Mouse (Mus musculus): ENCODE measurements around the gene Mov10. TPM values are rescaled to one million over a fixed set of nuclear protein-coding genes. Genes with fewer than 3 reads are reported as not detected.

The Mov10 gene
- total and polyA plus RNA-seq, 3 experiments = 7.2 to 31.9 (median 18.4) TPM

DNA sequence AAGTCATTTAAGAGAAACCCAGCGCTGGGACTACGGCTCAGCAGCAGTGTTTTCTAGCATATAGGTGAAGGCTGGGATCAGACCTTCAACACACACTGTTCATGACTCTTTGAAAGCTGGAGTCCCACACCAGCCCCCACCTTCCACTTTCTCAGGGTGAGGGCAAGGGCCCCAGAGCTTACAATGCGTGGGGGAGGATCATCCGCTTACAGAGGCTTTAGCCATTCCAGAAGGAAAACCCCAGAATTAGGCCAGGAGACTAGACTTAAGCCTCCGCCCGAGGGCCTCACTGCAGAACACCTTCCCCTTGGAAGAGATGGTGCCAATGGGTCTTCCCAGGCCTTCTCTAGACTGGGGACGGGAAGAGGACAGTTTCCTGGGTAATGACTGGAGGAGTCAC, 45.1 kb downstream of the Mov10 start:
- peaks cover 0 to 9% of the 10 kb centered on the region in 2 experiments; a peak in 3 of 4 replicates for H3K4me1 ChIP-seq (ENCODE audit: control insufficient read depth in 1 of 2, insufficient read depth in 2 of 2)
- in situ Hi-C loops (cut with MboI; ENCODE audit: low pct_ligation_motif_present, low pct_unique_long_range_greater_than_20kb, low sequenced_read_pairs) = loop anchor here (5.0 kb wide), 1 partner anchor 56 kb away; no protein-coding TSS in a partner anchor
- TF ChIP-seq GABPA (IDR thresholded peaks at IDR 0.05; ENCODE audit: insufficient replicate concordance, low read depth, low read length) (no peak), EP300 (IDR thresholded peaks at IDR 0.05; ENCODE audit: low read length) (no peak), ZKSCAN1 (IDR thresholded peaks at IDR 0.05; ENCODE audit: borderline replicate concordance, low read depth, low read length) (no peak), E2F4 (IDR thresholded peaks at IDR 0.05; ENCODE audit: insufficient replicate concordance, low read depth, low read length) (no peak)
- no peak overlapping the region for H3K4me2 ChIP-seq (ENCODE audit: insufficient read depth, low read depth, poor library complexity, severe bottlenecking)
- H3K4me3 ChIP-seq (replicated peaks in 1 of 3; ENCODE audit: low read depth in 2 of 3, low read length in 2 of 3, poor library complexity in 1 of 3) = no peak overlapping the region
- no peak overlapping the region for H3K9ac ChIP-seq (ENCODE audit: insufficient read depth, low read depth)
- DNase-seq (ENCODE audit: extremely low read depth) = no peak
- dilution Hi-C loops (cut with MboI; ENCODE audit: extremely low pct_ligation_motif_present, extremely low pct_unique_long_range_greater_than_20kb, low sequenced_read_pairs) = no loop called here
- no peaks in the 10 kb centered on the region for H3K9me3 ChIP-seq (replicated peaks; ENCODE audit: low read length)
- no peak overlapping the region for H3K27ac ChIP-seq (ENCODE audit: insufficient read depth, low read depth)
- H3K79me2 ChIP-seq (replicated peaks; ENCODE audit: control insufficient read depth, extremely low read depth, insufficient read depth, poor library complexity, severe bottlenecking) = no peaks in the 10 kb centered on the region
- peaks cover 3% of the 10 kb centered on the region for H3K27me3 ChIP-seq (replicated peaks)
- H3K36me3 ChIP-seq (replicated peaks in 1 of 2; ENCODE audit: control insufficient read depth in 1 of 2, insufficient read depth in 1 of 2, low read length in 1 of 2) = no peaks in the 10 kb centered on the region

DNA sequence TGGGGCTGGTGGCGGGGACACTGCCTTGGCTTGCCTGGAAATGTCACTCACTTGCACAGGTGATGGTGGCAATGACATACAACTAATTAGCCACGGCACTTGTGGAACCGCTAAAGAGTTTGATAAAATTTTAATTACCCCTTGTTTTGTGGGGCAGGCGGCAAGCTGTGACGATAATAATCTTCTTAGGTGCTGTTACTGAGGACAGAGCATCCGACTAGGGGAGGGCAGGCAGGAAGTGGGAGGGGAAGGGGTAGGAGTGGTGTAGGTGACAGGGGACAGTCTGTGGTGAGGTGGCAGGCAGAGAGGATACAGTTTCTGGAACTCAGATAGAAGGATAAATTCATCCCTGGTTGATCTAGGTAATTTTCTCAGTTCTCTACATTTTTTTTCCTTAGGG, 46.9 kb downstream of the Mov10 start:
- Histone ChIP-seq H3K79me2 (replicated peaks; ENCODE audit: control insufficient read depth, extremely low read depth, insufficient read depth, poor library complexity, severe bottlenecking) (no peaks in the 10 kb centered on the region), H3K9me3 (replicated peaks; ENCODE audit: low read length) (no peaks in the 10 kb centered on the region), H3K27me3 (replicated peaks) (peaks cover 3% of the 10 kb centered on the region), H3K4me2 (ENCODE audit: insufficient read depth, low read depth, poor library complexity, severe bottlenecking) (no peak overlapping the region), H3K4me3 (replicated peaks in 1 of 3; ENCODE audit: low read depth in 2 of 3, low read length in 2 of 3, poor library complexity in 1 of 3) (no peak overlapping the region), H3K27ac (ENCODE audit: insufficient read depth, low read depth) (no peak overlapping the region), H3K4me1 (ENCODE audit: control insufficient read depth in 1 of 2, insufficient read depth in 2 of 2) (peaks cover 4 to 19% of the 10 kb centered on the region in 2 experiments), H3K9ac (ENCODE audit: insufficient read depth, low read depth) (no peak overlapping the region), H3K36me3 (replicated peaks in 1 of 2; ENCODE audit: control insufficient read depth in 1 of 2, insufficient read depth in 1 of 2, low read length in 1 of 2) (no peaks in the 10 kb centered on the region)
- TF ChIP-seq ZKSCAN1 (IDR thresholded peaks at IDR 0.05; ENCODE audit: borderline replicate concordance, low read depth, low read length) = no peak
- no peak for TF ChIP-seq KAT2A (IDR thresholded peaks at IDR 0.05; ENCODE audit: insufficient replicate concordance, low read length)
- TF ChIP-seq JUN (IDR thresholded peaks at IDR 0.05; ENCODE audit: insufficient read depth, low read depth, low read length) = no peak
- TF ChIP-seq MAX (IDR thresholded peaks at IDR 0.05; ENCODE audit: low read length) = no peak
- TF ChIP-seq RAD21 (IDR thresholded peaks at IDR 0.05; ENCODE audit: low read depth, low read length) = no peak
- TF ChIP-seq CHD2 (IDR thresholded peaks at IDR 0.05; ENCODE audit: low read length) = no peak
- TF ChIP-seq MAFK (IDR thresholded peaks at IDR 0.05; ENCODE audit: insufficient replicate concordance, low read length) = no peak
- no peak for TF ChIP-seq NRF1 (IDR thresholded peaks at IDR 0.05; ENCODE audit: low read depth, low read length)
- no peak for TF ChIP-seq POLR2AphosphoS2 (IDR thresholded peaks at IDR 0.05; ENCODE audit: low read depth, low read length)
- TF ChIP-seq POLR2A (IDR thresholded peaks at IDR 0.05; ENCODE audit: low read depth, low read length) = no peak
- TF ChIP-seq USF2 (conservative IDR thresholded peaks at IDR 0.05; ENCODE audit: low read depth, low read length) = no peak
- no peak for TF ChIP-seq USF1 (IDR thresholded peaks at IDR 0.05; ENCODE audit: low read depth, low read length)
- no peak for TF ChIP-seq MXI1 (IDR thresholded peaks at IDR 0.05; ENCODE audit: low read depth, low read length)
- no peak for TF ChIP-seq MEF2A (IDR thresholded peaks at IDR 0.05; ENCODE audit: borderline replicate concordance, low read depth, low read length)
- no peak for TF ChIP-seq JUND (conservative IDR thresholded peaks at IDR 0.05; ENCODE audit: low read depth, low read length)
- TF ChIP-seq MAZ (IDR thresholded peaks at IDR 0.05; ENCODE audit: low read depth, low read length) = no peak
- in situ Hi-C loops (cut with MboI; ENCODE audit: low pct_ligation_motif_present, low pct_unique_long_range_greater_than_20kb, low sequenced_read_pairs) = loop anchor here (5.0 kb wide), 1 partner anchor 54 kb away; no protein-coding TSS in a partner anchor
- no peak for DNase-seq (ENCODE audit: extremely low read depth)
- dilution Hi-C loops (cut with MboI; ENCODE audit: extremely low pct_ligation_motif_present, extremely low pct_unique_long_range_greater_than_20kb, low sequenced_read_pairs) = no loop called here
